Mouse (Mus musculus) lung, embryonic 15.5 days (tissue): ENCODE results near the gene Fhod1. TPM values are rescaled to one million over a fixed set of nuclear protein-coding genes. Genes with fewer than 3 reads are reported as not detected.

Experiments
- ATAC-seq: fragments of 200-750 bp; cut with Nextera tagmentation; 2 replicates; pipeline ENCODE4 v1.8.0; 2017; ENCODE audit warnings: moderate number of reproducible peaks, borderline replicate concordance; ENCODE audit not compliant: low FRiP score, low TSS enrichment; ENCODE audit errors: extremely low read depth
- H3K27ac ChIP-seq: fragments of 300-500 bp; sonication (generic); 2 replicates; pipeline ENCODE4 v1.5.1; 2015; ENCODE audit warnings: moderate library complexity, mild to moderate bottlenecking, inconsistent platforms
- H3K27me3 ChIP-seq: fragments of 300-500 bp; sonication (generic); 2 replicates; pipeline ENCODE4 v1.6.1; 2015; ENCODE audit warnings: inconsistent platforms
- H3K36me3 ChIP-seq: fragments of 300-500 bp; sonication (generic); 2 replicates; pipeline ENCODE4 v1.6.1; 2015; ENCODE audit warnings: inconsistent platforms
- H3K4me1 ChIP-seq: fragments of 300-500 bp; sonication (generic); 2 replicates; pipeline ENCODE4 v1.6.1; 2015; ENCODE audit warnings: inconsistent platforms
- H3K4me2 ChIP-seq: fragments of 300-500 bp; sonication (generic); 2 replicates; pipeline ENCODE4 v1.6.1; 2015; ENCODE audit warnings: inconsistent platforms, mild to moderate bottlenecking, moderate library complexity
- H3K4me3 ChIP-seq: fragments of 300-500 bp; sonication (generic); 2 replicates; pipeline ENCODE4 v1.5.1; 2015; ENCODE audit warnings: mild to moderate bottlenecking, inconsistent platforms
- H3K9ac ChIP-seq: fragments of 300-500 bp; sonication (generic); 2 replicates; pipeline ENCODE4 v1.6.1; 2015; ENCODE audit warnings: inconsistent platforms
- H3K9me3 ChIP-seq: fragments of 300-500 bp; sonication (generic); 2 replicates; pipeline ENCODE4 v1.6.1; 2016; ENCODE audit warnings: inconsistent platforms
- WGBS: fragments of 180-500 bp; shearing (Covaris S2); methylation state at CpG from one replicate; pipeline ENCODE4 v1.1.7; 2015; 5-methylcytosine and 5-hydroxymethylcytosine counted together
- polyA plus RNA-seq: library from polyadenylated mRNA; unstranded; fragments of >200 nt; fragmentation: Nextera tagmentation; extraction: Ambion mirVana; gene quantifications from 2 replicates; pipeline ENCODE4 v1.2.1, GENCODE M21; 2015

Gene Fhod1
- polyA plus RNA-seq, 1 experiment from 2014 or later: 11.9 TPM

DNA sequence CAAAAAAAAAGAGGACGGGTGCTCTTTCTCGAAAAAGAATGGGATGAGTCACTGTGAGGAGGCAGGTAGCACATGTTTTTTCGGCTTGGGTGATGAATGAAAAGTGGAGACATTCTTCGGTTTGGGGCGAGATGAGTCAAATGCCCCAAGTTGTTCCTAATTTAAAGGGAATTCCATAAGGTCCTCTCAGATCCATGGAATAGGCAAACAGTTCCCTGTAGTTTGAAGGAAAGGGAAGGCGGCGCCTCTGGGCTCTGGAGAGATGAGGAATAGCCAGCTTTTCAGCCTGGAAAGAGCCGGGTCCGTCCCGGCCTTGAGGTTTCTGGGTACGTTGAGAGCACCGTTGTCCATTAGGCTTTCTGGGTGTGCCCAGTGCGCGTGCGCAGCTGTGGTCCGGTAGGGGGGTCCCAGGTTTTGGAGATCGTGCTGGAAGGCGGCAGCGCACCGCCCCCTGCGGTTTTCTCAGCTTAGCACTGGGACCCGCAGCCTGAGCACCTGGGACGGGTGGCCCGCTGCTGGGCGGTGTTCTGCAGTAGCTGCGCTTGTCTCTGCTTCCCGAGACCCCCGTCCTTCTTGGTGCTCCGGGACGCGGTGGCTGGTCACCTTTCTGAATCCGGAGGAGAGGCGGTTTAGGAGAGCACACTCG lies 820 bp upstream of the Fhod1 start, which contains the start of gene Slc9a5:
Slc9a5 (plus strand) TSS at position 394 of the 646 bp plus-strand sequence.
- no peak for ATAC-seq
- under 1% methylated on average over 34 of the region's 34 CpGs for WGBS
- 0 out of 2 replicates have a peak, but pooled peaks cover under 1% of the 10 kb centered on the region for H3K36me3 ChIP-seq
- peak within 1 kb of the TSS; percentile 74 for H3K9ac ChIP-seq
- peak within 1 kb of the TSS; percentile 98 for H3K4me2 ChIP-seq
- no peaks in the 10 kb centered on the region for H3K27me3 ChIP-seq
- no peaks in the 10 kb centered on the region for H3K9me3 ChIP-seq
- H3K27ac ChIP-seq: peak within 1 kb of the TSS; percentile 97
- peaks cover 48% of the 10 kb centered on the region for H3K4me1 ChIP-seq
- H3K4me3 ChIP-seq: peak within 1 kb of the TSS; percentile 64

DNA sequence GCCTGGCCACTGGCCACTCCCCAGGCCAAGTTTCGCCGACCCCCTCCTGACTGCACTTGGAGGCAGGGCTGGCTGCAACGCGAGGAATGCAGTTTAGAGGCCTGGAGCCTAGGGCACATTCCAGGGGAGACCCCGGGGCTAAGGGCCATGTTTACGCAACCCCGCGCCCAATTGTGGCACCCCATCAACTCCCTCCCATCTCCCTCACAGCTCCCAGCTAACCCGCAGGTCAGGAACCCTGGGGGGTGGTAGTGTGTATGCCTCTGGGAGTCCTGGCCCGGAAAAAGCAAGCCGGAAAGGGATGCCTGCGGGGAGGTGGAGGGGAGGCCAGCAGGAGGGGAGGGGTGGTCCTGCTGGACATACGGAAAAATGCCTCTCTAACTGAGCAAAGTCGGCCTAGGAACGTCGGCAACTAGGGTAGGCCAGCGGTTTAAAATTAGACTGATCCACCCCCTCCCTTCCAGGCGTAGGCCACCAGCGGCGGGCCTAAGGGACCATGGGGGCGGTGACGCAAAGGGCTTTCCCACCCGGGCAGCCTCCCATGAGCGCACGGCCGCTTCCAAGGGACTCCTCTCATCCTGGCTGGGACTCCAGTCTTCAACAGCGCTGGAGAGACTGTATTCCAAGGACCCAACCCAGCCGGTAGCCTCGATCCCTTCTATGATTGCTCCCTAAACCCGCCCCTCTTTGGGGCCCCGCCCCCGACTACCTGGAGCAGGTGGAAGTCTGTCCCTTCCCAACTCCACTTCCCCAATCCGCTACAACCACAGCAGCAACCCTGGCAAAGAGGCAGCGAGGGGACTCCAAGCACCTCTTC lies 934 bp downstream of the Fhod1 start:
- Histone ChIP-seq H3K27me3 (no peaks in the 10 kb centered on the region), H3K27ac (peak overlapping the region; percentile 97), H3K4me3 (peak overlapping the region; percentile 64), H3K9ac (peak overlapping the region; percentile 72), H3K9me3 (no peaks in the 10 kb centered on the region), H3K4me2 (peak overlapping the region; percentile 98), H3K36me3 (0 out of 2 replicates have a peak, but pooled peaks cover 6% of the 10 kb centered on the region), H3K4me1 (peaks cover 66% of the 10 kb centered on the region)
- 0% methylated on average over 34 of the region's 34 CpGs for WGBS
- ATAC-seq: peak; percentile 64

DNA sequence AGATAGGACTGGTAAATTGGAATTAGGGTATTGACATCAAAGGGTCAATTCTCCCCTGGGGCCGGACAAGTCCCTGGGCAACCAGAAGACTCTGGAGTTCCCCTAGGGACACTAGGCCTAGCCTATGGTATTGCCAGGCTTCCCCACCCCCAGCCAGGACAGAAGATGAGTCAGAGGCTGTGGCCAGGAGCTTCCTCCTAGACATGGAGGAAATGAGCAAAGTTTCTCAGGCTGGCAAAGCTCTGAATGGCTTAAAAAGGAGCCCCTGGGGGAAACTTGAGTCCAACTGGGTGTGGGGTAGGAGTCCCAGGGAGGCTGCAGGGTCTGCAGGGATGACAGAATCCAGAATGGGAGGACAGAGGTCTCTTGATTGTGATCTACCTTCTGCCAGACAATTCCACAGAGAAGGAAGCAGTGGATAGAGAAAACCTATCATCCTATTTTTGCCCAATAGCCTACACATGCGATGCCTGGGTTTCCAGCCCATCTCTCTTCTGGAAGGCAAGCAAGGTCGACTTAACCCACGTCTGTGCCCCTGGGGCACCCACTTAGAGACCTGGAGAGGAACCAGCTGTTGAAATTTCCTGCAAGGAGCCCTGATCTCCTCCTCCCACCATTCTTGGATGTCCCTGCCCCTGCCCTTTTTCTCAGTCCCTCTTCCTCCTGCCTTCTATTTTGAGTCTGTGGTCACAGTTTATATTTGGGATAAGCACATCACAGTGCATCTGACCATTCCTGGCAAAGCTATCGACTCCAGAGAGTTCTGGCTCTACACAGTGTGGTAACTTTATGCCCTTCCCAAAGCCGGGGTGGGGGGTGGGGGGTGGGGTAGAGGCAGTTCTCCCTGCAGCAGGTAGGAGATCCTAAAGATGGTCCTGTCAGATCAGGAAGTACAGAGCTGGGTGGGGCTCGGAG lies 2.4 kb downstream of the Fhod1 start:
- no peaks in the 10 kb centered on the region for H3K27me3 ChIP-seq
- H3K36me3 ChIP-seq: 0 out of 2 replicates have a peak, but pooled peaks cover 6% of the 10 kb centered on the region
- peak overlapping the region; percentile 98 for H3K4me2 ChIP-seq
- peak overlapping the region; percentile 64 for H3K4me3 ChIP-seq
- H3K9me3 ChIP-seq: no peaks in the 10 kb centered on the region
- H3K9ac ChIP-seq: peak overlapping the region; percentile 72
- ATAC-seq: no peak
- 19% methylated on average over 7 of the region's 7 CpGs for WGBS
- H3K27ac ChIP-seq: peak overlapping the region; percentile 97
- peaks cover 73% of the 10 kb centered on the region for H3K4me1 ChIP-seq

DNA sequence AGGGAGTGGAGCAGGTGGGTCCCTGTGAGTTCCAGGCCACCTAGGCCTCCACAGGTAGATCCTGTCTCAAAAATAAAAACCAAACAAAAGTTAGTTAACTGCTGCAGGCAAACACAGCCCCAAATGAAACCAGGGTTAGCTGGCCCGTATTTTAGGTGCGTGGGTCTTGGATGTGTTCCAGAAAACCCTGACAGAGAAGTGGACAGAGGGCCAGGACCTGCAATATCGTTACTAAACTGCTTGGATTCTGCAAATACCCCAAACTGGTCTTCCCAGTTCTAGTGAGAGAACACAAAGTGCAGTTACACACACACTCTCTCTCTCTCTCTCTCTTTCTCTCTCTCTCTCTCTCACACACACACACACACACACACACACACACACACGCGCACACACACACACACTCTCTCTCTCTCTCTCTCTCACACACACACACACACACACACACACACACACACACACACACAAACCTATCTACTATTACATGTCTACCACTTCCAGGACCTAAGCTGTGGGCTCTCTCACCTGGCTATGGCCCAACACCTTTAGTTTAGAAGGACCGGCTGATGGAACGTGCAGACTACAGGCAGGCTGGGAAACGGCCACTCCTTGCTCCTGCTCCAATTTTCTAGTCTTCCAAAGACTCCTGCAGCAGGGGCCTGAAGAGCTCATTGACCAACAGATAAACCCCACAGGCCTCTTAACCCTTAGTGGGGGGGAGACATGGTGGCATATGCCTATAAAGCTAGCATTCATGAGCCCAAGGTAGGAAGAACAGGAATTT lies 3.8 kb downstream of the Fhod1 start:
- H3K4me1 ChIP-seq: peaks cover 78% of the 10 kb centered on the region
- H3K27me3 ChIP-seq: no peaks in the 10 kb centered on the region
- no peaks in the 10 kb centered on the region for H3K9me3 ChIP-seq
- peak overlapping the region; percentile 64 for H3K4me3 ChIP-seq
- peak overlapping the region; percentile 97 for H3K27ac ChIP-seq
- peak overlapping the region; percentile 72 for H3K9ac ChIP-seq
- H3K36me3 ChIP-seq: peaks cover 9% of the 10 kb centered on the region; the same call in 1 of the 2 replicates
- 25% methylated on average over 8 of the region's 8 CpGs for WGBS
- H3K4me2 ChIP-seq: peak overlapping the region; percentile 98
- no peak for ATAC-seq

DNA sequence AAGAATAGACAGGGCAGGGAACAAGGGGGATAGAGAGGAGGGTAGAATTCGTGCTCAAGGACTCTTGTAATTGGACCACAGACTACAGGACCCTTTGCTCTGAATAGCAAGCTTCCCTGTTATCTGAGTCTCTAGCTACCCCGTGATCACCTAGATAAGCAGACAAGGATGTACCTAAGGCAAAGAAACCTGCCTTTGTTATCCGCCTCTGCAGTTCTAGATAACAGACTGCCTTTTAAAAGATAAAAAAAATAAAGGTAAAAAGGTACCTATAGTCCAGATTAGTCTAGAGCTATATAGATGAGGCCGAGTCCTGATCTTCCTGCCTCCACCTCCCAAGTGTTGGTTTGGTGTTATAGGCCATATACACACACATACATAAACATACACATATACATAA lies 5.0 kb downstream of the Fhod1 start:
- Histone ChIP-seq H3K4me1 (peaks cover 80% of the 10 kb centered on the region), H3K27me3 (no peaks in the 10 kb centered on the region), H3K9ac (no peak overlapping the region; the same call in 1 of the 2 replicates), H3K36me3 (peaks cover 21% of the 10 kb centered on the region), H3K4me3 (0 out of 2 replicates have a peak overlapping the region, but pooled peaks have one; percentile 14), H3K4me2 (peak overlapping the region; percentile 98), H3K9me3 (no peaks in the 10 kb centered on the region), H3K27ac (peak overlapping the region; percentile 97)
- no peak for ATAC-seq
- 60% methylated on average over 4 of the region's 4 CpGs for WGBS

DNA sequence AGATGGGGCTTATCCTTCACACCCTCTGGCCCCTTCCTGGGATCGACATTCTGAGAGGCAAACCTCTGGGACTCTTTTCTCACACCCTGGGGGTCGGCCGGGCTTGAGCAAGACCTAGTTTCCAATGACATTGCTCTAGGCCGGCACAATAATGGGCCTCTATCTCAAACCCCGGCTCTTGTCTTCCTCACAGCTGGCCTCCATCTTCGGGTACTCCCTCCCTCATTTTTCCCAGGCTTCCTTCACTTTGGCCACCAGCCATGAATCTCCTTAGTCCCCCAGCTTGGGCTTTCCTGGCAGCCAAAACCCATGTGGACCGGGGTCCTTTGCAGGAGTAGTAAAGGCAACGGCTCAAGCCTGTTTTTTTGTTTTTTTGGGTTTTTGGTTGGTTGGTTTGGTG lies 6.4 kb downstream of the Fhod1 start:
- WGBS: 22% methylated on average over 8 of the region's 8 CpGs
- H3K27ac ChIP-seq: peak overlapping the region; percentile 97
- H3K9ac ChIP-seq: no peak overlapping the region
- no peak overlapping the region for H3K4me3 ChIP-seq
- H3K36me3 ChIP-seq: peaks cover 34% of the 10 kb centered on the region
- H3K9me3 ChIP-seq: no peaks in the 10 kb centered on the region
- peaks cover 79% of the 10 kb centered on the region for H3K4me1 ChIP-seq
- H3K4me2 ChIP-seq: peak overlapping the region; percentile 44
- H3K27me3 ChIP-seq: no peaks in the 10 kb centered on the region
- peak; percentile 90 for ATAC-seq

DNA sequence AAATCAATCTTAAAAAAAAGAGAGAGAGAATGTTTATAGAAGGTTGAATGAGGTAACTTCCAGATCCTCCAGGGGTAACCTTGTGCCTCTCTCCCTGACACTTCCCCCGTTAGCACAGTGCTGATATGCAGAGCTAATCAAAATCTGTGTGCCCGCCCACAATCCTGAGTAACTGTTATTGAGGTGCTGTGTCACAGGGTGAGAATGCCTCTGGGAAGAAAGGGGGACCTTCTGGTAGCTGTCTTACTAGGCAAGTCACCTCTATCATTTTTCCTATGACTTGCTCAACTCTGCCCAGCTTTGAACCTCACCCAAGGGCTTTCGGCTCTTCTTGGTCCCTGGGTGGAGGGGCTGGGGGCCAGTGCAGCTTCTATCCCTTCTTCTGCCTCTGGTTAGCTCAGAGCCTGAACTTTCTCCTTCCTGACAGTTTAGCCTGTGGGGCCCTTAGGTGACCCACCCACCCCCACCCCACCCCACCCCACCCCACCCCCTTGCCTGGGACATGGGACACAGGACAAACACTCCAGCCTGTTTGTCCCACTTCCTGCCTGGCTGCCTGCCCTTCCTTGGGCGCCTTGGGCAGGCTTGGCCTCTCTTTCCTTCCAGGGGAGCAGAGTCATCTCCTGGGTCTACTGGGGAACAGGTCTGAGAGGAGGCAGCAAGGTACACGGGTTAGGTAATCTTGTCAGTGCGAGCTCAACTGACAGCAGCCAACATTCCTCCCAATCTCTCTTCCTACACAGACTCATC lies 7.7 kb downstream of the Fhod1 start:
- Histone ChIP-seq H3K27ac (peak overlapping the region; percentile 97), H3K27me3 (no peaks in the 10 kb centered on the region), H3K36me3 (peaks cover 48% of the 10 kb centered on the region), H3K9ac (no peak overlapping the region), H3K4me2 (peak overlapping the region; percentile 44), H3K4me3 (no peak overlapping the region), H3K9me3 (no peaks in the 10 kb centered on the region), H3K4me1 (peaks cover 66% of the 10 kb centered on the region)
- 35% methylated on average over 6 of the region's 6 CpGs for WGBS
- ATAC-seq: no peak

DNA sequence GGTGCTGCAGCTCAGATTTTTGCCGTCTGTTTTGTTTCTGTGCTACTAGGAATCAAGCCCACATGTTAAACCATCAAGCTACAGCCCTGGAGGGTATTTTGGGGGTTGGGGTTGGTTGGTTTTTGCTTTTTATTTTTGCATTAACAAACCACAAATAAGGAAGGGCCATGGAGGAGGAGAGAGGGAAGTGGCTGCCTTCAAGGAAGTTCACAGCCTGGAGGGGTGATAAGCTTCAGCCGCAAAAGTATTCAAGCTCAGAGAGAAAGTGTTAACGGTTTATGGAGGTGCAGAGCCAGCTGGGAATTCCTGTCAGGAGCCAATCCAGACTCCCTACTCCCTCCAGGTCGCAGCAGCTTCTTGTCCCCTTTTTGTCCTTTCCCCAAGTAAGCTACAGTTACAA lies 8.8 kb downstream of the Fhod1 start:
- Histone ChIP-seq H3K36me3 (peaks cover 58% of the 10 kb centered on the region), H3K27ac (no peak overlapping the region; the same call in 1 of the 2 replicates), H3K27me3 (no peaks in the 10 kb centered on the region), H3K4me1 (peaks cover 56% of the 10 kb centered on the region), H3K9ac (no peak overlapping the region), H3K4me2 (no peak overlapping the region), H3K9me3 (no peaks in the 10 kb centered on the region), H3K4me3 (no peak overlapping the region)
- ATAC-seq: no peak
- WGBS: 32% methylated on average over 4 of the region's 4 CpGs

DNA sequence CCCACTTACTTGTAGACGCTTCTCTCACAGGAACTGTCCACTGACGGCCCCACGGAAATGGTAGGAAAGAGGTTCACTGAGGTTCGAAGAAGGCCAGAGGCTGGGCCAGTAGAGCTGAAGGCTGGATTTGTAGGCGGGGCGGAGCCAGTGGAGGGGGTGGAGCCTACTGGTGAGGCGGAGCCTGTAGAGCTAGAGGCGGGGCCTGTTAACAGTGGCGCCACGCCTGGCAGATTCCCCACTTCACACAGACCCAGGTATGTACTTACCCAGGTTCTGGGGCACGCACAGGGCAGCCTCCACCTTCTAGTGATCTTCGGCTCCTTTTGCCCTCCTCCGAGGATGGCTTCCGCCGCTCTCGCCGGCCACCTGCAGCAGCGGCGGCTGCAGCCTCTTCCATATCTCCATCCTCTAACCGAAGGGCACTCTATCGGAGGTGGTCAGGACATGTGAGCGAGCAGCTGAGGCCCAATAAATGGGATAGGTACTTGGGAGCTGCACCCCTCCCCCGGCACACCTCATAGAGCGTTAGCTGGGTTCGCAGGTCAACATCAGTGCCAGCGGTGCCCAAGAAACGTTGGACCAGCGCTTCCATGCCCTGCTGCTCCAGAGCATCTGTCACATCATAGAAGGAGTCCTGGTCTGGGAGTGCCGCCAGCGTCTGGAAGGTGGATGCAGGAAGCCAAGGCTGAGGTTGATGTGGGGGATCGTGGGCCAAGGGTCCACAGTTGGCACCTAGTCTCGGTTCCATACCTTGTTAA lies 11.2 kb downstream of the Fhod1 start:
- Histone ChIP-seq H3K4me1 (peaks cover 33% of the 10 kb centered on the region), H3K9me3 (no peaks in the 10 kb centered on the region), H3K36me3 (peaks cover 75% of the 10 kb centered on the region), H3K9ac (no peak overlapping the region), H3K4me2 (no peak overlapping the region), H3K4me3 (no peak overlapping the region), H3K27me3 (no peaks in the 10 kb centered on the region), H3K27ac (no peak overlapping the region)
- 74% methylated on average over 32 of the region's 32 CpGs for WGBS
- ATAC-seq: no peak

DNA sequence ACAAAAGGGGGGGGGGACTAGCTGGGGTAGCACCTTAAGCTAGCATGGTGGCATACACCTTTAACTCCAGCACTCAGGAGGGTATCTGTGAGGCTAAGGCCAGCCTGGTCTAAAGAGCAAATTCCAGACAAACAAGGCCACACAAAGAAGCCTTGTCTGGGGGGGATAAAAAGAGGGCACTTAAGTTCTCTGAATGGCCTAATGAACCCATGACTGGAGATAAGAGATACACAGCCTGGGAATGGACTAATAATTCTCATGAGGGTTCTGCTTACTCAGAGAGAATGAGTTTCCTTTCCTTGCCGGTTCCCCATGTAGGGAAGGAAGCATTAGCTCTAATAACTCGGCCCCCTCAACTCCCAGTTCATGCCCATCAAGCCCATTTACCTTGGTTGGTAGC lies 15.2 kb downstream of the Fhod1 start:
- no peaks in the 10 kb centered on the region for H3K9me3 ChIP-seq
- H3K4me2 ChIP-seq: no peak overlapping the region
- H3K4me3 ChIP-seq: no peak overlapping the region
- 40% methylated on average over 2 of the region's 2 CpGs for WGBS
- no peak for ATAC-seq
- H3K36me3 ChIP-seq: peaks cover 95% of the 10 kb centered on the region
- H3K9ac ChIP-seq: no peak overlapping the region
- peak overlapping the region; percentile 76 for H3K27ac ChIP-seq
- peaks cover 7% of the 10 kb centered on the region for H3K4me1 ChIP-seq
- no peaks in the 10 kb centered on the region for H3K27me3 ChIP-seq
